Mouse (Mus musculus) CD4-positive helper T cell, adult 2 months (primary cell): ENCODE results near the gene Fhl2.
"Not testable (repeated sequence)": the region's sequence is repeated elsewhere in the genome, so short reads cannot be mapped to it uniquely, and the experiment has no call there.

ENCODE experiments used
- DNase-seq: peaks from one replicate; pipeline ENCODE4 v3.0.0-alpha.2; 2012; ENCODE audit warnings: low read depth, missing footprints, low spot score

Gene Fhl2

GRCm38 (mm10) chr1:43152626-43153025, 44.2 kb downstream of the Fhl2 start:
- no peak for DNase-seq

GRCm38 (mm10) chr1:43150225-43150624, 46.6 kb downstream of the Fhl2 start:
- no peak for DNase-seq

GRCm38 (mm10) chr1:43147474-43147873, 49.3 kb downstream of the Fhl2 start:
- no peak for DNase-seq

GRCm38 (mm10) chr1:43145388-43145787, 51.4 kb downstream of the Fhl2 start:
- no peak for DNase-seq

GRCm38 (mm10) chr1:43144338-43144906, 52.4 kb downstream of the Fhl2 start:
- no peak for DNase-seq

GRCm38 (mm10) chr1:43143791-43144190, 53.0 kb downstream of the Fhl2 start:
- no peak for DNase-seq

GRCm38 (mm10) chr1:43143284-43143683, 53.5 kb downstream of the Fhl2 start:
- no peak for DNase-seq

- no peak for DNase-seq
Observed at GRCm38 (mm10) chr1:43142849-43143248, 53.9 kb downstream of the Fhl2 start.

- DNase-seq, result no peak
Observed at GRCm38 (mm10) chr1:43141555-43141961, 55.2 kb downstream of the Fhl2 start.

GRCm38 (mm10) chr1:43139587-43140266, 57.1 kb downstream of the Fhl2 start:
- DNase-seq, result peak; percentile 81

GRCm38 (mm10) chr1:43138268-43138812, 58.4 kb downstream of the Fhl2 start:
- no peak for DNase-seq

- no peak for DNase-seq
Observed at GRCm38 (mm10) chr1:43137334-43137733, 59.5 kb downstream of the Fhl2 start.

GRCm38 (mm10) chr1:43136488-43137029, 60.2 kb downstream of the Fhl2 start:
- DNase-seq, result not testable (repeated sequence)

GRCm38 (mm10) chr1:43131591-43131990, 65.2 kb downstream of the Fhl2 start:
- no peak for DNase-seq

GRCm38 (mm10) chr1:43130219-43130981, 66.4 kb downstream of the Fhl2 start:
- DNase-seq, result no peak

GRCm38 (mm10) chr1:43127820-43128610, 68.8 kb downstream of the Fhl2 start:
- no peak for DNase-seq

- DNase-seq, result no peak
Observed at GRCm38 (mm10) chr1:43127196-43127595, 69.6 kb downstream of the Fhl2 start.

GRCm38 (mm10) chr1:43124726-43125125, 72.1 kb downstream of the Fhl2 start:
- DNase-seq, result no peak

GRCm38 (mm10) chr1:43122616-43123015, 74.2 kb downstream of the Fhl2 start:
- no peak for DNase-seq

- DNase-seq, result no peak
Observed at GRCm38 (mm10) chr1:43120950-43121349, 75.8 kb downstream of the Fhl2 start.

GRCm38 (mm10) chr1:43117435-43117834, 79.3 kb downstream of the Fhl2 start:
- DNase-seq, result no peak
